Mouse (Mus musculus) olfactory bulb, adult 2 months (tissue): ENCODE measurements around the gene Adamtsl1.

Source experiments
- CTCF ChIP-seq: fragments of 200-500 bp; IDR thresholded peaks from 2 replicates; pipeline ENCODE4 v1.5.1; 2012; ENCODE audit warnings: low read depth, mild to moderate bottlenecking, low read length, moderate library complexity; ENCODE audit not compliant: insufficient read depth
- POLR2A ChIP-seq: fragments of 200-500 bp; IDR thresholded peaks from 2 replicates; pipeline ENCODE4 v1.6.1; 2012; ENCODE audit warnings: mild to moderate bottlenecking, low read depth, low read length, moderate library complexity; ENCODE audit not compliant: insufficient read depth

DNA sequence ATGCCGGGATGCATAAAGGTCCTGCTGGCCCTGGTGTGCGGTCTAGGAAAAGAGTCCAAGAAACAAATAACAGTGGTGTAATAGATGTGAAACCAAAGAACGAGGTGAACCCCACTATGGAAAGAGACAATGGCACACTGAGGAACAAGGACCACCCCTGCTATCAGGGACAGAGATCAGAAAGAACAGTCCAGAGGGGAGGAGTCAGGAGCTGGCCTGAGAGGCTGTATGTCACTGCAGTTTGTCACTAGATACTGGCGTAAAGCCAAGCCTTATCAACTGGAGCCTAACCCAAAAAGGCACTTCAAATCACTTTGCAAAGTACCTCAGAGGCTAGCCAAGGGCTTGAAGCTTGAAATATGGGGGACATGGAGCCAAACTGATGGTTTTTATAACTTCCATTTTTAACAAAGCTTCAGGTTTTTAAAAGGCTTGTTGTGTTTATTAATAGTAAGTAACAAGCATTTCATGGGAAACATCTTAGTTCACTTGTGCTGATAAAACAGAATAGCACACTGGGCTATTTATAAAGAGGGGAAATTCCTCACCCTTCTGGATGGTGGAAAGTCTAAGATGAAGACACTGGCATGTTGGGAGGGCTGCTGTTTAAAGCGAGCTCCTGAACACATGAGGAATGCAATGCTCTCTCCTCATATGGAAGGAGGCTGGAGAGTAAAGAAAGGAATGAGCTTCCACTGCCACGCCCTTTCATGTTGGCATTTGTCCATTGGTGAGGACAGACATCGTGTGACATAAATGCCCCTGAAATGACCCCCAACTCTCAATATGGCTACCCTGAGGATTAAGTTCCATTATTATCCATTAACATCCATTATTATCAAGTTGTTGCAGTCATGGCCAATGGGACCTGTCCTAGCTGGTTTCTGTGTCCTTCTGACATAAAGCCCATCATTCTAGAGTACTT, 797.1 kb downstream of the Adamtsl1 start:
- TF ChIP-seq CTCF (no peak), POLR2A (no peak)
